10 mouse cellular contexts compared by ENCODE assay signal in genomic region chr11:62789617-62789936, GRCm38 (mm10). TPM values are rescaled to one million over a fixed set of nuclear protein-coding genes. Genes with fewer than 3 reads are reported as not detected.
DNase-seq lines count a peak whose midpoint lies in the region; ATAC-seq and TF ChIP-seq lines count a peak whose summit lies in the region.
"Had no signal": no experiment of that assay in that cellular context is flagged by ENCODE, and none has a peak within 500 bp of the region (broad histone marks: within the 10 kb centered on the region; RNA-seq: fewer than 3 reads in every experiment).

No protein-coding gene starts in this region.

- no peaks in the 10 kb centered on the region for H3K9me3 ChIP-seq in heart, embryonic 10.5 days
- H3K9me3 ChIP-seq in liver, embryonic 13.5 days (replicated peaks) = no peaks in the 10 kb centered on the region

- H3K4me2 ChIP-seq in liver, embryonic 13.5 days = peak overlapping the region; percentile 69

- intact Hi-C loops in gastrocnemius, postnatal 14 days (cut with DNase I; ENCODE audit: low total_unique reads) = no loop called here

- H3K36me3 ChIP-seq in heart, embryonic 10.5 days = peaks cover 20% of the 10 kb centered on the region
- no peaks in the 10 kb centered on the region for H3K36me3 ChIP-seq in thymus, adult 2 months (ENCODE audit: control insufficient read depth, insufficient read depth, low read length)
- no peaks in the 10 kb centered on the region for H3K36me3 ChIP-seq in liver, embryonic 13.5 days

- 0 out of 2 replicates have a peak overlapping the region, but pooled peaks have one; percentile 57 for H3K9ac ChIP-seq in liver, embryonic 13.5 days

- H3K27ac ChIP-seq in heart, embryonic 10.5 days = peak overlapping the region; percentile 85
- H3K27ac ChIP-seq in thymus, adult 2 months (ENCODE audit: control insufficient read depth, insufficient read depth, low read length) = no peak overlapping the region
- no peak overlapping the region for H3K27ac ChIP-seq in liver, embryonic 13.5 days

- H3K4me3 ChIP-seq in heart, embryonic 10.5 days = peak overlapping the region; percentile 68
- peak overlapping the region; percentile 90; the same call in 1 of the 2 replicates for H3K4me3 ChIP-seq in thymus, adult 2 months (ENCODE audit: control insufficient read depth, insufficient read depth, low read length)
- peak overlapping the region; percentile 59 for H3K4me3 ChIP-seq in liver, embryonic 13.5 days (replicated peaks)

- no peak for ATAC-seq in liver, embryonic 13.5 days (ENCODE audit: low read depth)
- no peak for ATAC-seq in activated CD4-positive, CD25-positive, alpha-beta regulatory T cell, adult 4 months

- TF ChIP-seq CTCF in thymus, adult 2 months (IDR thresholded peaks at IDR 0.05; ENCODE audit: borderline replicate concordance, control insufficient read depth, extremely low read depth, insufficient read depth, low read length, poor library complexity) = no peak

- 56% methylated on average over 3 of the region's 3 CpGs for WGBS in heart, embryonic 10.5 days
- 65% methylated on average over 3 of the region's 3 CpGs for WGBS in thymus, adult 2 months
- 58% methylated on average over 3 of the region's 3 CpGs for WGBS in liver, embryonic 13.5 days (ENCODE audit: insufficient replicate concordance)

- H3K27me3 ChIP-seq in heart, embryonic 10.5 days (ENCODE audit: insufficient read depth, poor library complexity, severe bottlenecking) = no peaks in the 10 kb centered on the region
- H3K27me3 ChIP-seq in thymus, adult 2 months (ENCODE audit: control insufficient read depth, insufficient read depth, low read length) = no peaks in the 10 kb centered on the region
- no peaks in the 10 kb centered on the region for H3K27me3 ChIP-seq in liver, embryonic 13.5 days

- no peak for DNase-seq in heart, embryonic 10.5 days (ENCODE audit: low spot score)
- DNase-seq in heart, postnatal 4 days = no peak
- DNase-seq in thymus, adult 2 months = no peak
- no peak for DNase-seq in thymus, postnatal 14 days
- no peak for DNase-seq in liver, embryonic 13.5 days
- DNase-seq in yolk sac, embryonic 10.5 days (ENCODE audit: low spot score) = no peak
- no peak for DNase-seq in gastrocnemius, postnatal 14 days

- no peak for TF ChIP-seq POLR2A in thymus, adult 2 months (IDR thresholded peaks at IDR 0.05; ENCODE audit: control insufficient read depth, extremely low read depth, insufficient read depth, low read length, poor library complexity)

- peaks cover 11% of the 10 kb centered on the region; the same call in 1 of the 2 replicates for H3K4me1 ChIP-seq in heart, embryonic 10.5 days
- H3K4me1 ChIP-seq in thymus, adult 2 months (replicated peaks; ENCODE audit: control insufficient read depth, insufficient read depth, low read length) = peaks cover 6% of the 10 kb centered on the region
- H3K4me1 ChIP-seq in liver, embryonic 13.5 days (replicated peaks) = peaks cover 12% of the 10 kb centered on the region

RNA-seq across cellular contexts. Expression of gene Zfp286, which starts 0.3 kb away (rescaled TPM):
- 10.8 and 14.9 TPM in 2 replicates for polyA plus RNA-seq in heart, embryonic 10.5 days (2016; fragmentation: Nextera tagmentation; extraction: Ambion mirVana)
- total RNA-seq in heart, postnatal 4 days (2021) = 1 to 10 TPM; 1.9 to 2.1 TPM
- polyA plus RNA-seq in thymus, adult 2 months (2012; rRNA removed) = 4.8 and 5.0 TPM in 2 replicates
- 1.8 and 2.1 TPM in 2 replicates for polyA plus RNA-seq in liver, embryonic 13.5 days (2015; fragmentation: Nextera tagmentation; extraction: Ambion mirVana)
- 1 to 10 TPM; 1.5 to 2.7 TPM for polyA plus RNA-seq in activated CD4-positive, CD25-positive, alpha-beta regulatory T cell, adult 4 months (2017; shearing (Covaris generic))
- 1 to 10 TPM in 1 of 2 experiments, under 1 TPM in 1; 0.95 to 1.8 TPM for total RNA-seq in gastrocnemius, postnatal 14 days (2021)
- polyA plus RNA-seq: C2C12 had no signal

RNA-seq across cellular contexts. Expression of gene Trim16, which starts 30.5 kb away (rescaled TPM):
- polyA plus RNA-seq in heart, embryonic 10.5 days (2016; fragmentation: Nextera tagmentation; extraction: Ambion mirVana) = 3.7 and 4.9 TPM in 2 replicates
- 10 to 100 TPM in 1 of 2 experiments, 1 to 10 TPM in 1; 7.6 to 10.0 TPM for total RNA-seq in heart, postnatal 4 days (2021)
- 7.4 and 9.0 TPM in 2 replicates for polyA plus RNA-seq in thymus, adult 2 months (2012; rRNA removed)
- polyA plus RNA-seq in liver, embryonic 13.5 days (2015; fragmentation: Nextera tagmentation; extraction: Ambion mirVana) = 0.65 and 0.73 TPM in 2 replicates
- 1 to 10 TPM; 2.5 to 7.1 TPM for polyA plus RNA-seq in activated CD4-positive, CD25-positive, alpha-beta regulatory T cell, adult 4 months (2017; shearing (Covaris generic))
- 10 to 100 TPM; 28.9 to 30.2 TPM for total RNA-seq in gastrocnemius, postnatal 14 days (2021)

RNA-seq across cellular contexts. Expression of gene Gm10428, which starts 36.7 kb away (rescaled TPM):
- not detected in 2 replicates for polyA plus RNA-seq in heart, embryonic 10.5 days (2016; fragmentation: Nextera tagmentation; extraction: Ambion mirVana)
- not detected for total RNA-seq in heart, postnatal 4 days (2021)
- not detected in 2 replicates for polyA plus RNA-seq in thymus, adult 2 months (2012; rRNA removed)
- polyA plus RNA-seq in liver, embryonic 13.5 days (2015; fragmentation: Nextera tagmentation; extraction: Ambion mirVana) = not detected in 2 replicates
- not detected for polyA plus RNA-seq in activated CD4-positive, CD25-positive, alpha-beta regulatory T cell, adult 4 months (2017; shearing (Covaris generic))
- total RNA-seq in gastrocnemius, postnatal 14 days (2021) = not detected
- total RNA-seq: adrenal gland, postnatal 4 days had no signal
- polyA plus RNA-seq: C2C12 had no signal

RNA-seq across cellular contexts. Expression of gene Fbxw10, which starts 57.3 kb away (rescaled TPM):
- 0.34 TPM in 1 of 2 replicates, not detected in the other for polyA plus RNA-seq in heart, embryonic 10.5 days (2016; fragmentation: Nextera tagmentation; extraction: Ambion mirVana)
- under 1 TPM in 1 of 2 experiments, not detected in 1; 0.23 TPM for total RNA-seq in heart, postnatal 4 days (2021)
- polyA plus RNA-seq in thymus, adult 2 months (2012; rRNA removed) = 4.3 and 5.2 TPM in 2 replicates
- polyA plus RNA-seq in liver, embryonic 13.5 days (2015; fragmentation: Nextera tagmentation; extraction: Ambion mirVana) = 0.03 and 0.07 TPM in 2 replicates
- 1 to 10 TPM; 3.5 to 9.7 TPM for polyA plus RNA-seq in activated CD4-positive, CD25-positive, alpha-beta regulatory T cell, adult 4 months (2017; shearing (Covaris generic))
- under 1 TPM; 0.24 to 0.59 TPM for total RNA-seq in gastrocnemius, postnatal 14 days (2021)

RNA-seq across cellular contexts. Expression of gene Zfp287, which starts 57.9 kb away (rescaled TPM):
- 6.7 and 8.0 TPM in 2 replicates for polyA plus RNA-seq in heart, embryonic 10.5 days (2016; fragmentation: Nextera tagmentation; extraction: Ambion mirVana)
- total RNA-seq in heart, postnatal 4 days (2021) = 1 to 10 TPM; 3.5 to 4.4 TPM
- polyA plus RNA-seq in thymus, adult 2 months (2012; rRNA removed) = 1.9 and 2.0 TPM in 2 replicates
- polyA plus RNA-seq in liver, embryonic 13.5 days (2015; fragmentation: Nextera tagmentation; extraction: Ambion mirVana) = 0.47 and 0.57 TPM in 2 replicates
- 10 to 100 TPM; 17.0 to 20.4 TPM for polyA plus RNA-seq in activated CD4-positive, CD25-positive, alpha-beta regulatory T cell, adult 4 months (2017; shearing (Covaris generic))
- total RNA-seq in gastrocnemius, postnatal 14 days (2021) = 1 to 10 TPM; 1.7 TPM
